Mouse (Mus musculus) spleen, adult 2 months (tissue): ENCODE data around the gene Pi4k2b. TPM values are rescaled to one million over a fixed set of nuclear protein-coding genes. Genes with fewer than 3 reads are reported as not detected.

ENCODE experiments used
- DNase-seq, 2 experiments: peaks; one replicate each; pipeline versions ENCODE4 v3.0.0 to v3.0.0-alpha.2; 2012 to 2021; ENCODE audit warnings: low spot score in 2 of 2, low read depth in 1 of 2
- H3K27ac ChIP-seq: fragments of 200-500 bp; 2 replicates; pipeline ENCODE4 v1.5.1; 2012; ENCODE audit warnings: low read length, inconsistent platforms; ENCODE audit not compliant: insufficient read depth
- H3K27me3 ChIP-seq: fragments of 200-500 bp; 2 replicates; pipeline ENCODE4 v1.6.1; 2012; ENCODE audit warnings: mild to moderate bottlenecking, moderate library complexity, low read length, inconsistent platforms; ENCODE audit not compliant: control insufficient read depth, insufficient read depth
- H3K36me3 ChIP-seq: fragments of 200-500 bp; 2 replicates; pipeline ENCODE4 v1.6.1; 2012; ENCODE audit warnings: mild to moderate bottlenecking, low read length, inconsistent platforms; ENCODE audit not compliant: control insufficient read depth, insufficient read depth
- H3K4me1 ChIP-seq: fragments of 200-500 bp; 2 replicates; pipeline ENCODE4 v1.6.1; 2011; ENCODE audit warnings: inconsistent platforms; ENCODE audit not compliant: control insufficient read depth, insufficient read depth, insufficient read length
- H3K4me3 ChIP-seq: fragments of 200-500 bp; 2 replicates; pipeline ENCODE4 v1.5.1; 2011; ENCODE audit warnings: mild to moderate bottlenecking, inconsistent platforms; ENCODE audit not compliant: insufficient read depth, insufficient read length; ENCODE audit errors: extremely low read depth
- CTCF ChIP-seq: fragments of 200-500 bp; IDR thresholded peaks from 2 replicates; pipeline ENCODE4 v1.5.1; 2011; ENCODE audit warnings: mild to moderate bottlenecking, inconsistent platforms; ENCODE audit not compliant: insufficient read depth, insufficient read length, insufficient replicate concordance; ENCODE audit errors: extremely low read depth
- POLR2A ChIP-seq: fragments of 200-500 bp; IDR thresholded peaks from 2 replicates; pipeline ENCODE4 v1.6.1; 2011; ENCODE audit warnings: low read depth, low read length, inconsistent platforms
- WGBS: fragments of 180-500 bp; shearing (Covaris S2); methylation state at CpG from one replicate; pipeline ENCODE4 v1.1.7; 2018; 5-methylcytosine and 5-hydroxymethylcytosine counted together
- polyA plus RNA-seq: library from polyadenylated mRNA; depleted of rRNA; stranded (reverse); fragments of >200 nt; gene quantifications from 2 replicates; pipeline ENCODE4 v1.2.3, GENCODE M21; 2012

Gene Pi4k2b
- polyA plus RNA-seq, 1 experiment = 4.5 TPM

DNA sequence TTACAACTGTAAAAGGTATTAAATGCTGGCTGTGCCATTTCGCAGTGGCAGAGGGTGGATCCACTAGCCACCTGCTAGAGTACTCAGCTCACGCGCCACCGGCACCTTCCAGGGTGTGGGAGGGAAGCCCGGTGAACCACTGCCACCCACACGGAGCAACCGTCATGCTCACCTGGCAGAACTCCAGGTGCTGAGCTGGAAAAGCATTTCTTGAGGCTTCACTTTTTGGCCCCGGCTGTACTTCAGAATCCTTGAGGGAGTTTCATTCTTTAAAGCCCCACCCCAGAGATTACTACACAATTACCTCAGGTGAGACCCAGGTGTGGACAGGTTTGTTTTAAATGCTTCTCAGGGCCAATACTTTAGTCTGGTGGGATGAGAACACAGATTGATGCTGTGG lies 20.4 kb upstream of the Pi4k2b start:
- DNase-seq = no peak

DNA sequence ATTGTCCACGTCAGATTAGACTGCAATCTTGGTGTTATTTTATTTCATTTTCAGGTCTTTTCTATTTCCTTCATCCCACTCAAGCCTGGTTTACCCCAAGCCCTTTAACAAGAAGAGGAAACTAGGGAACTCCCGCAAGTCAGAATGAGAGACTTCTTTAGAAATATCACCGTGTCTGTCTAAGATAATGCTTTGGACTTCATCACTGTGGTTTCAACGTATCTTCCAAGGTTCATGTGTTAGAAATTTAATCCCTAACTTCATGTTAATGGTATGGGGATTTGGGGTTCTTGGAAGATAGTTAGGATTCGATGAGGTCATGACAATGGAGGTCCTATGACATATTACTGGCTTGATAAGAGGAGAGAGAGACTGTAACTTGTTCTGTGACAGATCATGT lies 13.6 kb upstream of the Pi4k2b start:
- Histone ChIP-seq H3K36me3 (no peaks in the 10 kb centered on the region), H3K27me3 (no peaks in the 10 kb centered on the region), H3K4me1 (no peaks in the 10 kb centered on the region), H3K4me3 (no peak overlapping the region), H3K27ac (no peak overlapping the region)
- TF ChIP-seq POLR2A = no peak
- TF ChIP-seq CTCF = no peak
- WGBS = 82% methylated on average over 5 of the region's 5 CpGs
- no peak for DNase-seq

More for the DNA sequence above, 20.4 kb upstream of the Pi4k2b start:
- no peak overlapping the region for H3K27ac ChIP-seq
- TF ChIP-seq POLR2A = no peak
- no peak for TF ChIP-seq CTCF
- H3K36me3 ChIP-seq = no peaks in the 10 kb centered on the region
- no peaks in the 10 kb centered on the region; the same call in 1 of the 2 replicates for H3K27me3 ChIP-seq
- H3K4me3 ChIP-seq = no peak overlapping the region
- no peaks in the 10 kb centered on the region for H3K4me1 ChIP-seq
- 71% methylated on average over 8 of the region's 8 CpGs for WGBS

DNA sequence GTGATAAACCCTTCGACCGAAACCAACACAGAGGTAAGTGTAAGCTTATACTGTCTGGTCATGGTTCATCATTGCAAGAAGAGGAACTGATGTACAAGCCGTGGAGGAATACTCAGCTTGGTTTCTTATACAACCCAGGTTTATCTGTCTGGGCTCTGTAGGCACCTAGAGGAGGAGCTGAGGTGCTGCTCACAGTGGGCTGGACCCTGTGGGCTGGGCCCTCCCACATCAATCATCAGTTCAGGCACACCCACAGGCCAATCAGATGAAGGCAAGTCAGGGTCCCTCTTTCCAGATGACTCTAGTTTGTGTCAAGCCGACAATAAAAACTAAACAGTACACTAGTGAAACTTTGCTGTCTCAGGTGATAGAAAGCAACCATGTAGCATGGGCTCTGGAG lies 8.6 kb upstream of the Pi4k2b start:
- WGBS = 71% methylated on average over 4 of the region's 4 CpGs
- no peak for DNase-seq
- H3K27ac ChIP-seq = no peak overlapping the region
- no peaks in the 10 kb centered on the region for H3K36me3 ChIP-seq
- TF ChIP-seq POLR2A (no peak), CTCF (no peak)
- no peaks in the 10 kb centered on the region for H3K27me3 ChIP-seq
- no peaks in the 10 kb centered on the region for H3K4me1 ChIP-seq
- H3K4me3 ChIP-seq = no peak overlapping the region

DNA sequence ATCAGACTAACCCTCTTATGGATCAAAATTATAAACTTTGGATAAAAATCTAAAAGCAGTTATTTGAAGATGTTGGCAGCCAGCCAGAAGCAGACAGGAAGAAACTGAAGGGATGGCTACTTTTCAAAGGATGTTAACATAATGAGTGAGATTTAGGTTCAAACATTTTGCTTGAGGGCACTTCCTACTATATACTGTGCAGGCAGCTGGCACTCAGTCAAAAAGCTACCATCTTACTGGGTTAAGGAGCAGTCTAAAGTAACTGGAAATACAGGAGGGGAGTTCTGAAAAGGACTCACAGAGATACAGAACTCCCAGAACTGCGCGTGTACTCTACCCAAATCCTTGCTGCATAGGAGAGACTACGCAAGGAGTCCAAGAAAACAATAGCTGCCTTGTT lies 5.3 kb upstream of the Pi4k2b start:
- TF ChIP-seq CTCF = no peak
- TF ChIP-seq POLR2A = no peak
- no peak overlapping the region for H3K4me3 ChIP-seq
- H3K4me1 ChIP-seq = no peaks in the 10 kb centered on the region
- H3K27ac ChIP-seq = no peak overlapping the region
- no peaks in the 10 kb centered on the region for H3K27me3 ChIP-seq
- no peaks in the 10 kb centered on the region for H3K36me3 ChIP-seq
- 90% methylated on average over 3 of the region's 3 CpGs for WGBS
- DNase-seq = no peak

DNA sequence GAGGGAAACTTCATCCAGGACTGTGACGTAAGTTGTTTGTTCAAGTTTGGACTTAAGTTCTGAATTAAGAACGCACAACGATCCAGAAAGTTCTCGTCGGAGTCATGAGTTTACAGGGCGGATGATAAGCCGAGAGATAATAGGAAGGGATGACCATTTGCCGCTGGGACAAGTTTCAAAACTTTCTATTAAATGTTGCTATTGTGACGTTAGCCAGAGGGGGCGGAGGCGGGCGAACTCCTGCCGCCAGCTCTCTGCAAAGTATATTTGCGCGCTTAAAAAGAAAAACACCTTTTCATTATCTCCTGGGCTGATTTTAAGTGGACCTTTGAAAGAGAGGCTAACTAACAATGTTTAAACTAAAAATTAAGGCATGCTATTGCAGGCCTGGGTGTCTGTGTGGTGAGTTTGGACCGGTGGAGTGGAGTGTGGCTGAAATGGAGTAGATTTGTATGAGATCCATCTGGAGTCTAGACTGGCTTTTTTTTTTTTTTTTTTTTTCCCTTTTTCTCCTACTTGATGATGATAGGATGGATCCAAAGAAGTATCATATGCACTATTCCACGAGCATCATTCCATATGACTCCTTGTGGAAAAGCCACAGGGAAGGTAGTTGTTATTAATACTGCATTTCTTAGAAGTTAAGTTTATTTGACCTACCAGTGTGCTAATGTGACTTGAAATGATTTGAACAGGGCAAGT lies 889 bp downstream of the Pi4k2b start:
- Histone ChIP-seq H3K27ac (peak overlapping the region; percentile 6; the same call in 1 of the 2 replicates), H3K4me3 (peak overlapping the region; percentile 61), H3K27me3 (no peaks in the 10 kb centered on the region), H3K4me1 (no peaks in the 10 kb centered on the region; the same call in 1 of the 2 replicates), H3K36me3 (no peaks in the 10 kb centered on the region)
- peak; percentile 17 to 40 for DNase-seq
- no peak for TF ChIP-seq POLR2A
- peak; percentile 6; the same call in 1 of the 2 replicates for TF ChIP-seq CTCF
- WGBS = 3% methylated on average over 17 of the region's 17 CpGs

DNA sequence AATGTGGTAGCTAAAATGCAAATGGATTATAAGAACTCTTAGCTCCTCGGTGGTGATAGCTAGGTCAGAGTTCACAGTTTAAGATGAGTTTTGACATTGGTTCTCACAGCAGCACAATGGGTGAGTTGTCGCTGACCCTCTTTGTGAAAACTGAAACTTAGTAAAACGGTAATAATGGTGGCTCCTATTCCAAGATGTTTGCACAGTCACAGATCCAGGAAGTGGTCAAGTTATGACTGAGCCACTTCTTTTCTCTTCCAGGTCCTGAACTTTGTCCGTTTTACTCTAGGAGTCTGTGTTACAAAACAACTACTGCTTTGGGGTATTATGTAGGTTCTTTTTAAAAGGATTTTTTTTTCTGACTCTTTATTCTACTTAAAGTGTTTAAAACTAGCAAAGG lies 1.9 kb downstream of the Pi4k2b start:
- WGBS = 27% methylated on average over 4 of the region's 4 CpGs
- Histone ChIP-seq H3K4me1 (no peaks in the 10 kb centered on the region; the same call in 1 of the 2 replicates), H3K27ac (no peak overlapping the region), H3K36me3 (no peaks in the 10 kb centered on the region), H3K27me3 (no peaks in the 10 kb centered on the region), H3K4me3 (no peak overlapping the region)
- no peak for TF ChIP-seq POLR2A
- TF ChIP-seq CTCF = no peak
- DNase-seq = no peak

DNA sequence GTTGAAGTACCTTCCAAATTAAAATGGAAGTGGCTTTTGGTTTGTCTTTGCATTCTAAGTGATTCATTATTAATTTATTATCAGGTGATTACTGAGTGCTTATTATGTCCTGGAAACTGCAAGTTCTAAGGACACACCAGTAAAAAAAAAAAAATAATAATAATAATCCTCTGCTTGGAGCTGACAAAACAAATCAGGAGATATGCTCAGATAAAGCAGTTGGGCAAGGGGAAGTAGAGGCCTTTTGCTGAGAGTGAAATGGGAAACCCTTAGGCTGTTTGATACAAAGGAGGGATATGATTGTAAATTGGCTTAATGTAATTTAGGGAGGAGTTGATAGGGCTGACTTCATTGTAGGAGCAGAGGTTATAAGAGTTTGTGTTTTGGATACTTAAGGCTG lies 5.5 kb downstream of the Pi4k2b start:
- Histone ChIP-seq H3K27me3 (no peaks in the 10 kb centered on the region), H3K27ac (no peak overlapping the region), H3K4me1 (no peaks in the 10 kb centered on the region), H3K36me3 (no peaks in the 10 kb centered on the region), H3K4me3 (no peak overlapping the region)
- DNase-seq = no peak
- TF ChIP-seq POLR2A = no peak
- no peak for TF ChIP-seq CTCF
